Mouse (Mus musculus) bone marrow, adult 2 months (tissue): ENCODE data around the gene Cyp2f2.

Source experiments
- CTCF ChIP-seq: fragments of 200-500 bp; IDR thresholded peaks from 2 replicates; pipeline ENCODE4 v1.5.1; 2011; ENCODE audit warnings: low read length, control low read depth; ENCODE audit not compliant: control insufficient read depth, insufficient read depth
- POLR2A ChIP-seq: fragments of 200-500 bp; IDR thresholded peaks from 2 replicates; pipeline ENCODE4 v1.6.1; 2011; ENCODE audit warnings: low read depth, mild to moderate bottlenecking, control low read depth, low read length, borderline replicate concordance; ENCODE audit not compliant: control insufficient read depth

DNA sequence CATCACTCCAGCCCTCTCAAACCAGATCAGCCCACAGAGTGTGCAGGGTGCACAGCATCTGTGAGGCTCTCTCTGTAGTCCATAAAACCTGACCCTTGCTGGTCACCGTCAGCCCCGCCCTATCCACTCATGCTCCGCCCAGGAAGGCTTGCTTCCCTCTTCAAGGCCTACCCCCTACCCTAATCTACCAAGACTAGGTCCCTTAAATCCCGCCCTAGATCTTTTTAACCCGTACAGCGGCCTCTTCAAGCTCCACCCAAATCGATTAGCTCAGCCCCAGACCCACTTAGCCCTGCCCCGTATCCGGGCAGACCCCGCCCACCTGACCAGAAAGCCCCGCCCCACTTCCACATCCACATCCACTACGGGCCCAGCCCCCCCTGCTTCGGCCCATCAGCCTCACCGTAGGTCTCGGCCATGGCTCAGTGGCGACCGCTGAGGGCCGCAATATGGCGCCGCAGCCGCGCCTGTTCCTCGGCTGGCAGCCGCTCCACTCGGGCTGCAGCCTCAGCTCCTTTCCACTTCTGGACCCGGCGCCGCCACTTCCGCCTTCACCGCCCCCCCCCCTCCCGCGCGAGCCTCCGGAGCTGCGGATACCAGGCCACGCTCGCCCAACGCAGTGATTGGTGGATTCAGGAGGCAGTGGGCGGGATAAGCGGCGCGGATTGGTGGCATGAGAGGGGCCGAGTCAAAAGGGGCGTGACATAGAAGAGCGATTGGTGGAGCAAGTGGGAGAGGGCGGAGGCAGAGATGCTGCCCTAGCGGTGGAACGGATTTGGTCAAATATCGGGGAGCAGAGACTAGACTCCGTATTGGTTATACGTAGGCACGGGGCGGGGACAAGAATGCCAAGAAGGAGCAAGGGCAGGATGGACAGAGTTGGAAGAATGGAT is 58.9 kb downstream of the Cyp2f2 start, which contains the start of gene Rab4b:
- TF ChIP-seq CTCF, result peak; percentile 77
- TF ChIP-seq POLR2A, result peak; percentile 38; the same call in 1 of the 2 replicates
